In genomic region chr5:97055511-97056068, GRCm38 (mm10) we compare ENCODE assay signal across 8 mouse cellular contexts. TPM values are rescaled to one million over a fixed set of nuclear protein-coding genes. Genes with fewer than 3 reads are reported as not detected.
DNase-seq lines count a peak whose midpoint lies in the region; TF ChIP-seq lines count a peak whose summit lies in the region.

No protein-coding gene starts in this region.

- no peaks in the 10 kb centered on the region for H3K79me2 ChIP-seq in liver, adult 2 months (ENCODE audit: control insufficient read depth, insufficient read depth, low read length)

- TF ChIP-seq POLR2A in liver, adult 2 months (IDR thresholded peaks at IDR 0.05; ENCODE audit: extremely low read depth, insufficient read depth, low read length), result no peak

- DNase-seq in cerebellum, postnatal 10 days, result peak; percentile 74 to 88
- no peak for DNase-seq in cerebellum, adult 9-11 months
- DNase-seq in liver, adult 2 months (ENCODE audit: extremely low read depth, low read depth, low spot score), result peak; percentile 57
- DNase-seq in liver (no peak), MEL-GATA-1-ER (ENCODE audit: extremely low read depth, low read depth) (peak; percentile 82)
- peak; percentile 18 for DNase-seq in fibroblast of lung, adult 2 months (ENCODE audit: low read depth)
- DNase-seq in left cerebral cortex, adult 9 months (ENCODE audit: low spot score in 2 of 2), result peak; percentile 6 to 72
- peak; percentile 18 for DNase-seq in right cerebral cortex, postnatal 14 days

- 2% methylated on average over 1 of the region's 1 CpGs for WGBS in liver, adult 2 months

- H3K9ac ChIP-seq in liver, adult 2 months (ENCODE audit: low read depth, low read length), result no peak overlapping the region

- no peak overlapping the region for H3K27ac ChIP-seq in liver, adult 2 months (replicated peaks; ENCODE audit: insufficient read depth, low read depth, low read length)

- H3K4me3 ChIP-seq in liver, adult 2 months (ENCODE audit: insufficient read depth, low read depth, low read length), result no peak overlapping the region

- peaks cover 9% of the 10 kb centered on the region; the same call in 1 of the 2 replicates for H3K4me1 ChIP-seq in liver, adult 2 months (ENCODE audit: control insufficient read depth, insufficient read depth, low read length)

- no peaks in the 10 kb centered on the region for H3K27me3 ChIP-seq in liver, adult 2 months (ENCODE audit: control insufficient read depth, insufficient read depth, low read length)

- peaks cover 14% of the 10 kb centered on the region for H3K36me3 ChIP-seq in liver, adult 2 months (ENCODE audit: control insufficient read depth, insufficient read depth, low read length)

- TF ChIP-seq CTCF in liver, adult 2 months (IDR thresholded peaks at IDR 0.05; ENCODE audit: low read depth, low read length), result no peak

RNA-seq across cellular contexts. Expression of gene Paqr3, which starts 55.8 kb away (rescaled TPM):
- 7.9 and 8.1 TPM in 2 replicates for total RNA-seq in liver, adult 2 months (2014; rRNA removed)
- polyA plus RNA-seq in liver, adult 2 months (2012; rRNA removed), result 7.9 and 10.5 TPM in 2 replicates

RNA-seq across cellular contexts. Expression of gene Bmp2k, which starts 58.1 kb away (rescaled TPM):
- 6.6 and 7.1 TPM in 2 replicates for total RNA-seq in liver, adult 2 months (2014; rRNA removed)
- 2.7 and 2.9 TPM in 2 replicates for polyA plus RNA-seq in liver, adult 2 months (2012; rRNA removed)

Comparison
In these comparisons a context has a peak if more than half of its experiments do, and no peak if none do; other contexts are left out.
1. DNase-seq: peak in cerebellum, postnatal 10 days (2 of 2), liver, adult 2 months (single experiment), MEL-GATA-1-ER (single experiment), fibroblast of lung, adult 2 months (single experiment), left cerebral cortex, adult 9 months (2 of 2) and right cerebral cortex, postnatal 14 days (single experiment); none in cerebellum, adult 9-11 months (single experiment) and liver (single experiment).